Mouse (Mus musculus): Measurements from ENCODE around the gene Pax1. TPM values are rescaled to one million over a fixed set of nuclear protein-coding genes. Genes with fewer than 3 reads are reported as not detected.

The Pax1 gene
- not detected in 3 replicates for total RNA-seq (2017)

- ATAC-seq (replicated peaks; ENCODE audit: insufficient number of reproducible peaks, low FRiP score, low TSS enrichment, poor library complexity, severe bottlenecking): no peak
These were observed at the start of gene Pax1 for GRCm38 (mm10) chr2:147361581-147361980. Gene Pax1 (plus strand): TSS chr2:147361925.

DNA sequence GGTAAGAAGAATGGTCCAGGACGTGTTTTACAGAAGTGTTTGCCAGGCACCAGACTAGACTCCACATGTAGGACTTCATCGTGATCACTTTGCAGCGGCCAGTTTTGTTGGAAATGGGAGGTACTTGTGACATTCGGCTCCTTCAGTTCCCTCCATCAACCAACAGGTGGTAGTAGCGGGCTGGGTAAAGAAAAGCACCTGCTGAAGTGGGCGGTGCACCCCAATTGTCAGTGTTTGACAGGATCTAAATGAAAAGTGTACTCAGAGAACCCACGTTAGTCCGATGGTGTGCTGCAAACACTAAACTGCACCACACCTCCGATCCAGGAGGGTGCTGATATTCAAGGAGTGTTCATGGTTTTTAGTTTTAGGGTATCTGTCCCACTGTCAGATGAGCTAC is 40.7 kb upstream of the Pax1 start:
- ATAC-seq (replicated peaks; ENCODE audit: insufficient number of reproducible peaks, low FRiP score, low TSS enrichment, poor library complexity, severe bottlenecking): no peak

GRCm38 (mm10) chr2:147325178-147325577 is 36.5 kb upstream of the Pax1 start:
- ATAC-seq (replicated peaks; ENCODE audit: insufficient number of reproducible peaks, low FRiP score, low TSS enrichment, poor library complexity, severe bottlenecking): no peak

DNA sequence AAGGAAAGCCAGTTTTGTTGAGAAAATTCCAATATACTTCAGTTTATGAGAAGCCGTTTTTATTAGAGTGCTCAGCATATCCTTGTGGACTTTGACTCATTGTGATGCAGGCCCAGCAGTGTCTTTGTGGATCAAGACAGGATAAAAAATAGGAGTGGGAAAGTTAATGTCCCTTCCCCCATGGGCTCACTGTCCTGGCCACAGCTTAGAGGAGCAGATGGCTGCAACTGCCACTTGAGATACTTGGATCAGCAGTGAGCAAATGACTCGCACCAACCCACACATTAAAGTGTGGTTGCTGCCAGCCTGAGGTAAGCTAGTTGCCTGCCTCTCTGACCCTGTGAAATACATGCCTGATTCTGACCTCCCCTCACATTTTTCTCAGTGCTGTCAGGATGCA is 29.0 kb upstream of the Pax1 start:
- no peak for ATAC-seq (replicated peaks; ENCODE audit: insufficient number of reproducible peaks, low FRiP score, low TSS enrichment, poor library complexity, severe bottlenecking)

DNA sequence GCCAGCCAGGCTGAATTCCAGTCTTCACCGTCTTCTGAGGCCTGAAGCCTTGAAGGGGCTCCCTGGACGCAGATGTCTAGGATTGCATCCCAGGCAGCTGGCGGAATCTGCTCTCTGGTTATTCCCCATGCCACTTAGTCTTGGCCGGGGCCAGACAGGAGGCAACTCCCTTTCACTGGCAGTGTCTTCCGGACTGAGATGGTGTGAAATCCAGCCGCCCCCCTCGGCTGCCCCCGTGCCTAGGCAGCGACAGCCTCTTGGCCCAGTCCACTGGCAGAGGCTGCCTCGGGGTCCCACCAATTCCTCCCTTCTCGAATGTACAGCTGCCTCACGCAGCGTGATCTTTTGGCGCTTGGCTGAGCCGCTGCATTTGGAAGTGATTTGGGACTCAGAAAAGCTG is 23.0 kb upstream of the Pax1 start:
- no peak for ATAC-seq (replicated peaks; ENCODE audit: insufficient number of reproducible peaks, low FRiP score, low TSS enrichment, poor library complexity, severe bottlenecking)

DNA sequence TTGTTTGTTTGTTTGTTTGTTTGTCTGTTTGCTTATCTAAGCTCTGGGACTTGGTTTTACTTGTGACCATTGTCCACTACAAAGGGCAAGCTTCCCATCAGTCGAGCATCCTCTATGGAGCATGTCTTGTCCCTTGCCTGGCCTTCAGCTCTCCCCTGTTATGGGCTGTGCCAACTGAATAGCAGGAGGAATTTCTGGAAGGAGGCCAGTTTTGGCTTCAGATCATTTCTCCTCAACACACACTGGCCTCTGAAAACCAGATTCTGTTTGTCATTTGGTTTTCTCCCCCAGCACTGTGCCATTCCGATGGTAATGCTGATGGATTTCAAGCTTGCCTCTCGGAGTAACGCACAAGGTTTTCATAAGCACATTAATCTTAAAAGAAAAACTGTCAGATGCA is 21.9 kb upstream of the Pax1 start:
- no peak for ATAC-seq (replicated peaks; ENCODE audit: insufficient number of reproducible peaks, low FRiP score, low TSS enrichment, poor library complexity, severe bottlenecking)

- no peak for ATAC-seq (replicated peaks; ENCODE audit: insufficient number of reproducible peaks, low FRiP score, low TSS enrichment, poor library complexity, severe bottlenecking)
These were observed 19.5 kb upstream of the Pax1 start for GRCm38 (mm10) chr2:147342198-147342597.

DNA sequence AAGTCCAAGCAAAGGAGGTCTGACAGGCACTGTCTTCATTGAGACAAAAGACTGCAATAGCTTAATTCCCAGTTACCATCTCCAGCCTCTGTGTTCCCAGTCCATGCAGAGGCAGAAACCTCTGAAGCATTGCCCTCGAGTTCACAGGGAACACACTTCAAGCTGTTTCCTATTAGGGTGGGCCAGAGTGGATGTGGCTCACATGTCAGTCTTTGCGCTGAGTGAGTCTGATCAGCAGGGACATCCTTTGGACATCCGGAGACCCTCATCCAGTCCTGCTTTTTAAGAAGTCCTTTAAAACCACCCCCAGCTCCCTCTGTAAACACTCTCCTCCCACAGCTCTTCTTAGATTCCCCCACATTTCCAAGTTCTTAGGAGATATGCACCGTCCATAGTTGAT is 2.0 kb upstream of the Pax1 start:
- no peak for ATAC-seq (replicated peaks; ENCODE audit: insufficient number of reproducible peaks, low FRiP score, low TSS enrichment, poor library complexity, severe bottlenecking)

DNA sequence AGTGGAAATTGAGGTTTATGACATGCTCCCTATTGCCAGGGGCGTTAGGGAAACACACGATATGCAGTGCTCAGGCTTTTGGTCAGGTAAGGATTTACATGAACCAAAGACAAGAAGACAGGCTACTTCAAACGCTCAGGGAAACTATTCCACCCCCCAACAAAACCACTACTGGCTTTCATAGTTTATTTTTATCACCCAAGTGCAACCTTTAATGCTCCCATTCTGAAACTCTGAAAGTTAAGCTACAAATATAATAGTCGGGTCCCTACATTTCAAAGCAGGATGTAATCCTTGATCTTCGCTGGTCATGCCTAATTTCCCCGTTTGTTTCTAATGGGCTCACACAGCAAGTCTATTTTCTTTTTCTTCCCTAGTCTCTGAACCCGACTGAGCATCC is 1.3 kb upstream of the Pax1 start:
- ATAC-seq (replicated peaks; ENCODE audit: insufficient number of reproducible peaks, low FRiP score, low TSS enrichment, poor library complexity, severe bottlenecking): no peak

DNA sequence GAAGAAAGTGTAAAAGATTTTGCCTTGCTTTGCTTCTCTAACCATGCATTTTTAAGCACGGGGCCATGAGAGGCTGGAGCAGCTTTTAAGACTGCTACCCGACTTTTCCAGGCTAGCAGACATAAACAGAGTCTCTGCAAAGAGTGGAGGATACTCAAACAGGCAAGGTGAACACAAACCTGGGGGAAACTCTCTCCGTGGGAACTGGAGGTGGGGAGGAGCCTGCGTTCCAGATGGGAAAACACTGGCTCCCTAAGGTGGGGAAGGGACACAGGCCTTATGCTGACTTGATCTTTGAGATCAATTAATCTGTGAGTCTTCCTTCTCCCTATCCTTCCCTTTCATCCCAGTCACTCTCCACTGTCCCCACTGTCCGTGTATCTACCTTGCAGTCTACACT is 869 bp upstream of the Pax1 start:
- ATAC-seq (replicated peaks; ENCODE audit: insufficient number of reproducible peaks, low FRiP score, low TSS enrichment, poor library complexity, severe bottlenecking): no peak

GRCm38 (mm10) chr2:147362316-147362715 is 591 bp downstream of the Pax1 start:
- ATAC-seq (replicated peaks; ENCODE audit: insufficient number of reproducible peaks, low FRiP score, low TSS enrichment, poor library complexity, severe bottlenecking): no peak

GRCm38 (mm10) chr2:147363401-147364130 is 1.8 kb downstream of the Pax1 start:
- no peak for ATAC-seq (replicated peaks; ENCODE audit: insufficient number of reproducible peaks, low FRiP score, low TSS enrichment, poor library complexity, severe bottlenecking)

- no peak for ATAC-seq (replicated peaks; ENCODE audit: insufficient number of reproducible peaks, low FRiP score, low TSS enrichment, poor library complexity, severe bottlenecking)
These were observed 2.5 kb downstream of the Pax1 start for GRCm38 (mm10) chr2:147364198-147364597.

DNA sequence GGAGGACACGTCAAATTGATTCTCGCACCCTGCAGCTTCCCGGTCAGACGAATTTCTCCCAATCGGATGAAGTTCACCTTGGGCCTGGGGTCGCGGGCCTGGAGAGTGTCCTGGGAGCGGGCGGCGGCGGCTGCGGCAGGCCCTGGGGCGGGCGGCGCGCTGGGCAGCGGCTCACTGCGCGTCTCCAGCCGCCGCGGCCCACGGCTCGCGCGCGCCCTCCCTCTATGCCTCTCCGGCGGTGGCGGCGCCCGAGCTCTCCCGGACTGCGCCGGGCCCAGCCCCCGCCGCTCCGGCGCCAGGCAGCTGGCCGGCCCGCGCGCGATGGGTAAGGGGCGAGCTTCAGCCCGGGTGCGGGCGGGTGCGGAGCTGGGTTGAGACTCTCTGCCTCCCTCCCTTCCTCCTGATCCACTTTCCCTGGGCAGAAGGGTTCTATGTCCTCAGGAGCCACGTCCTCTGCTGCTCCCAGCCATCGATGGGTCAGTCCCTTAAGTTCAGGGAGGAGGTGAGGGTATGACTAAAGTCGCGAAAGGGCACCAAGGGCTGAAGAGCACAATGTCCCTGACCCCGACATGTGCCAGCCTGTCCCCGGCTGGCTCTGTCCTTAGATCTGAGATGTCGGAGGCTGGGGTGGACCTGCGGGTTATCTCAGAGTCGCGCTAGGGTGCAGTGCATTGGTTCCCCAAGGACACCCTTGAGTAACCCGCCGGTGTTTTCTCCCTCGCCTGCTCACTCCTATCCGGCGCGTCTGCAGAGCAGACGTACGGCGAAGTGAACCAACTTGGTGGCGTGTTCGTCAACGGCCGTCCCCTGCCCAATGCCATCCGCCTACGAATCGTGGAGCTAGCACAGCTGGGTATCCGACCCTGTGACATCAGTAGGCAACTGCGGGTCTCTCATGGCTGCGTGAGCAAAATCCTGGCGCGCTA is 3.5 kb downstream of the Pax1 start:
- ATAC-seq (replicated peaks; ENCODE audit: insufficient number of reproducible peaks, low FRiP score, low TSS enrichment, poor library complexity, severe bottlenecking): no peak

GRCm38 (mm10) chr2:147365908-147366630 is 4.3 kb downstream of the Pax1 start:
- ATAC-seq (replicated peaks; ENCODE audit: insufficient number of reproducible peaks, low FRiP score, low TSS enrichment, poor library complexity, severe bottlenecking): no peak

DNA sequence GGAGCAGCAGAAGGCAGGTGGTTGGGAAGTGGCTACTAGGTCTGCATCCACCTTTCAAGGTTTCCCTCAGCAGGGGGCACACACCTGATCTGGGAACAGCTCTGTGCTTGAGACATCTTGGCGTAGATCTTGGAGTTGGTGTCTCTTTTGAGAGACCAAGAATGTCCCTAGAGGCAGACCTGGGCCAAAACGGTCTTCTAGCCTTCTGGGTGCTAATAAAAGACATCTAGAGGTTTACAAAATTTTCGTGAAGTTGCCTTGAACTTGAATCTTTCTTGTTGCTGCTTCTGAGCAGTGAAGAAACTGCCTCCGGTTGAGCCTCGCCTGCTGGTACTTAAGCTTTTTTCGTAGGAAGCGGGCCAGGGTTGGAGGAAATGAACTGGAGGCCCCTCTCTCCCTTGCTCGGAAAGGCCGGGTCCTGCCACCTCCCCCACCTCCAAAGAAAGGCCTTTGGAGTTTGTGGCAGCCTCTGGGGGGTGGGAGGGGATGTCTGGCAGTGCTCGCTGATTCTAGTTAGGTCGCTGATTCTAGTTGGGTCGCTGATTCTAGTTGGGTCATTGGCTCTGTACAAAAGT is 5.6 kb downstream of the Pax1 start:
- ATAC-seq (replicated peaks; ENCODE audit: insufficient number of reproducible peaks, low FRiP score, low TSS enrichment, poor library complexity, severe bottlenecking): no peak

DNA sequence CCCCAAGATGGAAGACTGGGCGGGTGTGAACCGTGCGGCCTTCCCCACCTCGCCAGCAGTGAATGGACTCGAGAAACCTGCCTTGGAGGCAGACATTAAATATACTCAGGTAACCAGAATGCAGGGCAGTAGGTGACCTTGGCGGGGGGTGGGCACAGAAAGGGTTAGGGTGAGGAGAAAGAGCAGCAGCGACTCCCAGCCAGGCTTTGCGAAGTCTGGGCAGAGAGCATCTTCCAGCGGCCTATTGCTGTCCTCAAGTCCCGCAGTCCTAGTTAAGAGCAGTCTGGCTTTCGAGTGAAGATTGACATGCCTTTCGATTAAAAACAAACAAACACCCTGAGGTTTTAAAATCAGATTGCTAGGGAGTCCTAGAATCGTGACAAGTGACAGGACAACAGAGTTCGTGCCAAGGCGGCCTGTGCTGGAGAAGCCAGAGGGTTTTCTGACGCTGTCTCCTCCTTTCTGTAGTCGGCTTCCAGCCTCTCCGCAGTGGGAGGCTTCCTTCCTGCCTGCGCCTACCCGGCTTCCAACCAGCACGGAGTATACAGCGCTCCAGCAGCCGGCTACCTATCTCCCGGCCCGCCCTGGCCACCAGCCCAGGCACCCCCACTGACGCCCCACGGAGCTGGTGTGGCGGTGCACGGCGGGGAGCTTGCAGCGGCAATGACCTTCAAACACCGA is 6.3 kb downstream of the Pax1 start:
- ATAC-seq (replicated peaks; ENCODE audit: insufficient number of reproducible peaks, low FRiP score, low TSS enrichment, poor library complexity, severe bottlenecking): no peak

DNA sequence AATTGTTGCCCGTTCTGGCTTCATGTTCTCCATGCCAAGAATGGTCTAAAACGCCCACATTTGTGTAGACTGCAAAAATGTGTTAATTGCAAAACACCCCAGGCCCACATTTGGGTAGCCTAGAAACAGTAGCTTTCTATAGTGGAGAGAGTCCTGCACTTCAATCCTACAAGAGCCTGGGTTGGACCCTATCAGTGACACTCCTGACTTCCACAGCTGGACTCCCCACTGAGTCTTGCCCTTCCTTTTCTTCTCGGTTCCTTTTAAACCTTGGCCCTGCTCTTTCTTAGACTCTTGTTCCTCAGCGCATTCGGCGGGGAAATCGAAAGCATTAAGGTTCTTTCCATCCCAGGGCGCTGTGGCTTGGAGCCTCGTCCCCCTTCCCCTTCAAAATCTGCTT is 7.8 kb downstream of the Pax1 start:
- no peak for ATAC-seq (replicated peaks; ENCODE audit: insufficient number of reproducible peaks, low FRiP score, low TSS enrichment, poor library complexity, severe bottlenecking)

- ATAC-seq (replicated peaks; ENCODE audit: insufficient number of reproducible peaks, low FRiP score, low TSS enrichment, poor library complexity, severe bottlenecking): no peak
These were observed 8.4 kb downstream of the Pax1 start for GRCm38 (mm10) chr2:147370091-147370490.
